Mouse (Mus musculus): ENCODE data around the gene Gm49403. TPM values are rescaled to one million over a fixed set of nuclear protein-coding genes. Genes with fewer than 3 reads are reported as not detected.
A peak's percentile ranks its signal among the peaks of the same experiment; 100 is the strongest.
"Not testable (repeated sequence)": the region's sequence is repeated elsewhere in the genome, so short reads cannot be mapped to it uniquely, and the experiment has no call there.

Gene Gm49403
- not detected in 2 replicates for total RNA-seq (2017)

- no peak for ATAC-seq (replicated peaks; ENCODE audit: low read depth, poor library complexity, severe bottlenecking)
These were observed at the start of gene Gm49403, which contains the start of gene Lbhd1 for GRCm38 (mm10) chr19:8883616-8884015. Gene Gm49403 (plus strand): TSS chr19:8883930. Gene Lbhd1 (plus strand): TSS chr19:8883732.

GRCm38 (mm10) chr19:8836327-8836726 lies 47.4 kb upstream of the Gm49403 start:
- ATAC-seq (replicated peaks; ENCODE audit: low read depth, poor library complexity, severe bottlenecking), result not testable (repeated sequence)

- peak; percentile 78 for ATAC-seq (replicated peaks; ENCODE audit: low read depth, poor library complexity, severe bottlenecking)
These were observed 46.4 kb upstream of the Gm49403 start, which contains the start of gene Bscl2 for GRCm38 (mm10) chr19:8837251-8837791. Gene Bscl2 (plus strand): TSS chr19:8837467.

GRCm38 (mm10) chr19:8838041-8838730 lies 45.5 kb upstream of the Gm49403 start:
- ATAC-seq (replicated peaks; ENCODE audit: low read depth, poor library complexity, severe bottlenecking), result no peak

GRCm38 (mm10) chr19:8839103-8839907 lies 44.4 kb upstream of the Gm49403 start, which contains the start of gene Gng3:
Gene Gng3 (minus strand): TSS chr19:8839194.
- ATAC-seq (replicated peaks; ENCODE audit: low read depth, poor library complexity, severe bottlenecking), result no peak

GRCm38 (mm10) chr19:8839908-8840791 lies 43.6 kb upstream of the Gm49403 start:
- ATAC-seq (replicated peaks; ENCODE audit: low read depth, poor library complexity, severe bottlenecking), result peak; percentile 66

- ATAC-seq (replicated peaks; ENCODE audit: low read depth, poor library complexity, severe bottlenecking), result no peak
These were observed 42.7 kb upstream of the Gm49403 start for GRCm38 (mm10) chr19:8841012-8841411.

GRCm38 (mm10) chr19:8842961-8843360 lies 40.8 kb upstream of the Gm49403 start:
- ATAC-seq (replicated peaks; ENCODE audit: low read depth, poor library complexity, severe bottlenecking), result no peak

GRCm38 (mm10) chr19:8844371-8845129 lies 39.2 kb upstream of the Gm49403 start:
- ATAC-seq (replicated peaks; ENCODE audit: low read depth, poor library complexity, severe bottlenecking), result peak; percentile 45; the same call in 1 of the 2 replicates

GRCm38 (mm10) chr19:8848356-8848755 lies 35.4 kb upstream of the Gm49403 start:
- ATAC-seq (replicated peaks; ENCODE audit: low read depth, poor library complexity, severe bottlenecking), result no peak

DNA sequence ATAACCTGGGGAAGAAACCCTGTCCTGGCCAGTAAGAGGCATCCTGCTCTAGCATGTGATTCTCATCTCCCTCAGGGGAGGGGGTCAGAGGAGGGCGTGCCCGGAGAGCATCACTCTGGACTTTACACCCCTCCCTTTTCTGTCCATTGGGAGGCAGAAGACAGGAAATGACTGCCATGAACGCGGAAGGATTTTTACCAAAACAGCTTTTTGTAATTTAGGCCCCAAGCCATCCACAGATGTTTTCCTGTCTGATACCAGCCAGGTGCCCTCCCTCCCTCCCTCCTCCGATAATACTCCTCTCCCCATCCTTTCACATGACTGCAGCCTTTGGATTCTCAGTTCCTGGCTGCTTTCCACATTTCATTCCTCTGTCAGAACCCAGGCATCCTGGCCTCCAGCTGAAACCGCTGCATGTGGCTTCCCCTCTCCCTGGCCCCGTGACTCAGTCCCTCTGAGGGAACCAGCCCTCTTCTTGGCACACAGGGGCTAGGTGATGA lies 33.3 kb upstream of the Gm49403 start, which contains the start of gene Lrrn4cl:
Gene Lrrn4cl, plus strand, starts transcription at position 367 of the 500 bp plus-strand sequence.
- ATAC-seq (replicated peaks; ENCODE audit: low read depth, poor library complexity, severe bottlenecking), result no peak

- no peak for ATAC-seq (replicated peaks; ENCODE audit: low read depth, poor library complexity, severe bottlenecking)
These were observed 32.1 kb upstream of the Gm49403 start for GRCm38 (mm10) chr19:8851639-8852038.

- no peak for ATAC-seq (replicated peaks; ENCODE audit: low read depth, poor library complexity, severe bottlenecking)
These were observed 31.3 kb upstream of the Gm49403 start for GRCm38 (mm10) chr19:8852236-8852928.

DNA sequence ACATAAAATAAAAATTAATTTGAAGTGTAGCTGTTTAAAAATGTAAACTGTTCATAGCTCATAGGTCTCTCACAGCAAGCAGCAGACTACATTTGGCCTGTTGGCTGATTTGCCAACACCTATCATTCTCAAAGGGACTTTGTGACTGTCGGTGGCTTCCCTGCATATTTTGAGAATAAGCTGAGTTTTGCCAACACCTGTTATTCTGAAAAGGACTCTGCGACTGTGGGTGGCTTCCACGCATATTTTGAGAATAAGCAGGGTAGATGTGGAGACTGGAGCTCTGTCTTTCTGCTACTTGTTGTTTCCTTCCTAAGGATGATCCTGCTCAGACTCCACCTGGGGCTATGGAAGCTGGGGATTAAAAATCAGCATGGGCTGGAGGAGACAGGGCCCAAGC lies 30.6 kb upstream of the Gm49403 start:
- ATAC-seq (replicated peaks; ENCODE audit: low read depth, poor library complexity, severe bottlenecking), result no peak

DNA sequence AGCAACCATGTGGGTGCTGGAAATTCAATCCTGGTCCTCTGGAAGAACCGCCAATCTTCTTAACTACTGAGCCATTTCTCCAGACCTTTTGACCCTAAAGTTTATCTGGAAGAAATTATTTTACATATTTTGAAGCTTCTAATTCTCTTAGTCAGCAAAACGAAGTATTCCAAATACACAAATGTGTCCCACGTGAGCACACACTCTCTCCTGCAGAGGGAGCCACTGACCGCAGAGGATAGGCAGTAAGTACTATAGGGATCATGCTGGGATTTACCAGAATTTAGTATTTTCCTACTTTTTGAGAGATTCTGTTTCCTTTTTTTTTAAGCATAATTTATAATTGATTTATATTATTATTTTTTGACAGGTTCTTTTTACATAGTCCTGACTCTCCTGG lies 26.0 kb upstream of the Gm49403 start:
- ATAC-seq (replicated peaks; ENCODE audit: low read depth, poor library complexity, severe bottlenecking), result peak; percentile 84

- ATAC-seq (replicated peaks; ENCODE audit: low read depth, poor library complexity, severe bottlenecking), result no peak
These were observed 24.7 kb upstream of the Gm49403 start for GRCm38 (mm10) chr19:8859018-8859417.

DNA sequence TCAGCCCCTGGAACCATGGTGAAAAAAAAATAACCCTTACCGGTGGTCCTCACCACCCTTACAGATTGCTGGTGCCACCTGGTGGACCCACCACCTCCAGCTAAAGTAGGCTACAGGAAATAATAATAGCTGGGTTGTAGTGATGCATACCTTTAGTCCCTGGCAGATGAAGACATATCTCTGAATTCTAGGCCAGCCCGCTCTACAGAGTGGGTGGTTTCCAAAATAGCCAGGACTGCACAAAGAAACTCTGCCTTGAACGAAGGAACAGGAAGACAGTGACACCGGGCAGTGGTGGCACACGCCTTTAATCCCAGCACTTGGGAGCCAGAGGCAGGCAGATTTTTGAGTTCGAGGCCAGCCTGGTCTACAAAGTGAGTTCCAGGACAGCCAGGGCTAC lies 19.5 kb upstream of the Gm49403 start:
- no peak for ATAC-seq (replicated peaks; ENCODE audit: low read depth, poor library complexity, severe bottlenecking)

- ATAC-seq (replicated peaks; ENCODE audit: low read depth, poor library complexity, severe bottlenecking), result not testable (repeated sequence)
These were observed 13.3 kb upstream of the Gm49403 start for GRCm38 (mm10) chr19:8870381-8870780.
